Mouse (Mus musculus): ENCODE data around the gene Fbxl22.

DNA sequence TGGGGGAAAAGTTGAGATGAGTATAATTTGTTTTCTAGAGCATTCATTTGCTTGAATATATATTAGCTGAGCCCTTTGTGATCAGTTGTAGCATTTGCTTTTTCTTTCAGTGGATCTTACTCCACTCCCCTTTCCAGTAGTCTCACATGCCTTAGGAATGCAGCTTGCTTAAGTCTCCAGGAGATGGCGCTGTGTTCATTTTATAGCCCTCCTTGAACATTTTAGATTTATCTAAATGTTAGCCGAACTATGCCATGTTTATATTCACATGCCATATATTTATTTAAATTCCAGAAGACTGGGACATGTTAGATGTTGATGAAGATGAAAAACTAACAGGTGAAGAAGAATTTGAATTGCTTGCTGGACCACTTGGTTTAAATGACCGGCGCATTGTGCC, 49.3 kb downstream of the Fbxl22 start:
- peak; percentile 9 for TF ChIP-seq CTCF (IDR thresholded peaks at IDR 0.05; ENCODE audit: control insufficient read depth, insufficient read depth, insufficient read length)
- no peak for TF ChIP-seq MYOG (IDR thresholded peaks at IDR 0.05; ENCODE audit: control insufficient read depth, extremely low read depth, insufficient read length)

Data from C2C12 (cell line).